Mouse (Mus musculus) B cell, adult 67 days (primary cell): Measurements from ENCODE around the gene Parp6. TPM values are rescaled to one million over a fixed set of nuclear protein-coding genes. Genes with fewer than 3 reads are reported as not detected.

Experiments used
- total RNA-seq, 2 experiments: library from RNA; stranded (reverse); gene quantifications; 4 replicates each; pipeline ENCODE4 v1.2.4; 2023

Parp6 gene
- 10 to 100 TPM; 69.7 to 76.7 TPM for total RNA-seq

GRCm38 (mm10) chr9:59616622-59617306 lies at the start of gene Parp6:
Parp6 (plus strand) TSS chr9:59617284.

DNA sequence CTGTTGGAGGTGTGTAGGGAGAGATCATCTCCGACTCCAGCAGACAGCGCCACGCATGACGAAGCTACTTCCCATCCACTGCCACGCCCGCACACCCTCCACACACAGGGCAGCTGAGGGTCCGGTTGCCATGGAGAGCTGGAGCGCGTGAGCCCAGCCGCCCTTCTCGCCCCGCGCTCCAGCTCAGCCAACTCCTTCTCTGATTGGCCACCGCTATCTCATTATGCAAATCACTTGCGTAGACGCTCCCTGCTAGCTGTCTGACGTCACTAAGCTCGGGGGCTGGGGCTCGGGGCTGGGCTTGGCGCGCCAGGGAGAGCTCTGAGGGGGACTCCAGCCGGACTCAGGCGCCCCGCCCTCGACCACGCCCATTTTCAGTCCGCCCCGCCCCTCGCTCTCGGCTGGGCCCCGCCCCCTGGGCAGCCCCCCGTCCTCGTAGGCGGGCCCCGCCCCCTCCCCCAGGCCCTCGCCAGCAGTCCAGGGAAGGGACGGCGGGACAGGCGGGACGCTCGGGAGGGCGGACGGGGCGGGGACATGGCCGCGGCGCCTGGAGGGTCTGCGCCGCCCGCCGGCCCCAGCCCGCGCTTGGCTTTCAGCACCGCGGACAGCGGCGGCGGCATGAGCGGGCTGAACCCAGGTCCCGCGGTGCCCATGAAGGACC lies 39.1 kb upstream of the Parp6 start, which contains the start of gene Celf6:
Gene Celf6 (plus strand): TSS at position 74 of the 661 bp plus-strand sequence.

DNA sequence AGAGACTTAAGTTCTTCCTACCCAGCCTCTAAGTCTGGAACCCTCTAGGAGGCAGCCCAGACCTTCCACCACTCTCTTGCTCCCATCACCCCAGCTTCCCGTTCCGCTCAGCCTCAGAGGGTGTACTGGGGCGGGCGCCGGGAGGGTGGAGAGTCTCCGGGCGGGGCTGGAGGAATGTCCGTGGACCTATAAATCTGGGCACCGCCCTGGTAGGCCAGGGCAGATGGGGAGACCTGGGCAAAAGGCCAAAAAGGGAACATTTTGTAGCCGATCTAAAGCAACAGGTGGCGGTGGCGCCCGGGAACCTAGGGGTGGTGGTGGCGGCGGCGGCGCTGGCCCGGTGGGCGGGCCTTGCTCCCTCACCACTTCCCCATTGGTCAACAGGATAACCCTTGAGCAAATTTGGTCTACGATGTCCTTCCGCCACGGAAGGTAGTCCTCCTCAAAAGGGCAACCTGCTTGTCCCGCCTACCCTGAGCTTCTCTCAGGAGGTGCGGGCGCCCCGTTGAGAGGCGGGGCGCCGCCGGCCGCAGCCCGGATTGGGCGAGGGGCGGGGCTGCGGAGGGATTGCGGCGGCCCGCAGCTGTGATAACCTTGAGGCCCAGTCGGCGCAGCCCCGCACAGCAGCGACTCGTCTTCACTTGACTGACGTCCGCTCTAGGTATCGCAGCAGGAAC lies 39.0 kb downstream of the Parp6 start, which contains the start of gene Pkm:
Gene Pkm (plus strand): TSS at position 411 of the 677 bp plus-strand sequence.

DNA sequence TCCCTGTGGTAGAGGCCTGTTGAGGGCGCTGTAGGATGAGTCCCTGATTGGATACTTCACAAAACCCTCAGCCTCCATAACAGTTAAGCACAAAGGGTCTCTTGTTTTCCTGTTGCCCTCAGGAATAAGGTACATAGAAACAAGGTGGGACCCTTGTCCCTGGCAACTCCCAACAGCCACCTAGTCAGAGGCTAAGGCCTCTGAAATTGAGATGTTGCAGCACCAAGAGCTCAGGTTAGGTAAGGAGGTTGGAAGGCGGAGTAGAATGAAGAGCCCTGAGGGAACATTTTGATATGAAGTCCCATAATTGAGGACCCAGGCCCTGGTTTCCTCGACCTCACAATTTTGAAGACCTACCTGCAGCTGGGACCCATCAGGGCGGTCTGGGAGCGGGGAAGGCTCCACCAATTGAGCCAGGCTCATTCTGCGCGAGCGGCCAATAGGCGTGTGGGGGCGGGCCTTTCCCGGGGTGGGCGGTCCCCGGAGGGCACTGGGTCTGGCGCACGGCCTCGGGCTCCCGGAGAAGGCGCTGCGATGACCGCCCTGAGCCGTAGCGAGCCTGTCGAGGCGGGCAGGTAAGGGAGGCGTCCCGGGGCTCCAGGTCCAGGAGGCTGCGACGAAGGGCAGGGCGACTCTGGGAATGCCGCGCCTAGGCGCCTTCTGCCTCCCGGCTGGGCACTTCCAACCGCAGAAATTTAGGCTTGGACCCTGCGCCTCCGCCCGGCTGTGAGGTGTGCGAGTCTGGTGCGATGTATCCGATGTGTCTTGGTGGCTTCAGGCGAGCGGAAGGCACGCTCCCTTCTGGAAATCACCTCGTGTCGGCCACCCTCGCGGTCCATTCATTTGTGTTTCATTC lies 62.8 kb downstream of the Parp6 start, which contains the start of gene Gramd2:
Gene Gramd2 (plus strand): TSS at position 467 of the 856 bp plus-strand sequence.

Other genes with a start within 250 kb of the Parp6 start
- gene Arih1, start 130.7 kb upstream of the Parp6 start, total RNA-seq: 100 to 1,000 TPM; 140 to 145 TPM
- 10 to 100 TPM; 60.0 to 60.5 TPM for gene Hexa, start 77.7 kb upstream of the Parp6 start, total RNA-seq
- 1 to 10 TPM in 1 of 2 experiments, under 1 TPM in 1; 0.65 to 1.4 TPM for gene Tmem202, start 77.4 kb upstream of the Parp6 start, total RNA-seq
- gene Celf6, start 39.4 kb upstream of the Parp6 start, total RNA-seq: not detected
- 100 to 1,000 TPM; 260 to 261 TPM for gene Pkm, start 39.1 kb downstream of the Parp6 start, total RNA-seq
- under 1 TPM in 1 of 2 experiments, not detected in 1; 0.36 TPM for gene Gramd2, start 62.9 kb downstream of the Parp6 start, total RNA-seq
- gene Senp8, start 133.4 kb downstream of the Parp6 start, total RNA-seq: 1 to 10 TPM; 2.9 to 3.8 TPM
- 10 to 100 TPM; 16.7 to 21.8 TPM for gene Myo9a, start 133.6 kb downstream of the Parp6 start, total RNA-seq